In genomic region chr16:29198461-29198860, GRCm38 (mm10) we compare ENCODE assay signal across 10 mouse cellular contexts. TPM values are rescaled to one million over a fixed set of nuclear protein-coding genes. Genes with fewer than 3 reads are reported as not detected.
DNase-seq lines count a peak whose midpoint lies in the region; ATAC-seq and TF ChIP-seq lines count a peak whose summit lies in the region.
"Had no signal": no experiment of that assay in that cellular context is flagged by ENCODE, and none has a peak within 500 bp of the region (broad histone marks: within the 10 kb centered on the region; RNA-seq: fewer than 3 reads in every experiment).

No protein-coding gene starts in this region.

- ATAC-seq in hindbrain, embryonic 15.5 days (ENCODE audit: low FRiP score, low read depth): 0 out of 2 replicates have a peak, but pooled peaks have one; percentile 31
- no peak for ATAC-seq in hindbrain, embryonic 12.5 days (ENCODE audit: low FRiP score)
- peak; percentile 46; the same call in 1 of the 2 replicates for ATAC-seq in heart, embryonic 11.5 days (replicated peaks; ENCODE audit: insufficient number of reproducible peaks, low FRiP score, low TSS enrichment)
- no peak for ATAC-seq in limb, embryonic 15.5 days (ENCODE audit: insufficient number of reproducible peaks, low FRiP score, low TSS enrichment, low read depth)
- no peak for ATAC-seq in hindbrain, embryonic 11.5 days (ENCODE audit: low FRiP score)

- H3K4me3 ChIP-seq in hindbrain, embryonic 15.5 days: no peak overlapping the region
- no peak overlapping the region for H3K4me3 ChIP-seq in hindbrain, embryonic 12.5 days
- no peak overlapping the region for H3K4me3 ChIP-seq in heart, embryonic 11.5 days (ENCODE audit: low read depth, low read length)
- H3K4me3 ChIP-seq in limb, embryonic 15.5 days: no peak overlapping the region
- no peak overlapping the region for H3K4me3 ChIP-seq in hindbrain, embryonic 11.5 days (ENCODE audit: low read depth, low read length)

- H3K27ac ChIP-seq in hindbrain, embryonic 15.5 days (replicated peaks): no peak overlapping the region
- no peak overlapping the region for H3K27ac ChIP-seq in hindbrain, embryonic 12.5 days
- H3K27ac ChIP-seq in heart, embryonic 11.5 days (ENCODE audit: low read depth, low read length): 0 out of 2 replicates have a peak overlapping the region, but pooled peaks have one; percentile 7
- peak overlapping the region; percentile 7; the same call in 1 of the 2 replicates for H3K27ac ChIP-seq in limb, embryonic 15.5 days
- H3K27ac ChIP-seq in hindbrain, embryonic 11.5 days (ENCODE audit: low read depth, low read length): no peak overlapping the region
- H3K27ac ChIP-seq: macrophage had no signal

- no peak for TF ChIP-seq POLR2A in brain, embryonic 14.5 days (IDR thresholded peaks at IDR 0.05; ENCODE audit: borderline replicate concordance, extremely low read depth, insufficient read depth, insufficient read length, poor library complexity, severe bottlenecking)

- no peaks in the 10 kb centered on the region for H3K36me3 ChIP-seq in hindbrain, embryonic 15.5 days
- no peaks in the 10 kb centered on the region for H3K36me3 ChIP-seq in hindbrain, embryonic 12.5 days
- no peaks in the 10 kb centered on the region for H3K36me3 ChIP-seq in heart, embryonic 11.5 days (ENCODE audit: control insufficient read depth, insufficient read depth, low read length)
- H3K36me3 ChIP-seq in limb, embryonic 15.5 days: no peaks in the 10 kb centered on the region
- no peaks in the 10 kb centered on the region for H3K36me3 ChIP-seq in hindbrain, embryonic 11.5 days (ENCODE audit: control insufficient read depth, insufficient read depth, low read length)

- no peak for TF ChIP-seq CTCF in brain, embryonic 14.5 days (IDR thresholded peaks at IDR 0.05; ENCODE audit: borderline replicate concordance, extremely low read depth, insufficient read depth, insufficient read length)

- H3K27me3 ChIP-seq in hindbrain, embryonic 15.5 days: no peaks in the 10 kb centered on the region
- no peaks in the 10 kb centered on the region; the same call in 1 of the 2 replicates for H3K27me3 ChIP-seq in hindbrain, embryonic 12.5 days
- H3K27me3 ChIP-seq in heart, embryonic 11.5 days (ENCODE audit: control insufficient read depth, insufficient read depth, low read length): no peaks in the 10 kb centered on the region
- peaks cover 10% of the 10 kb centered on the region for H3K27me3 ChIP-seq in limb, embryonic 15.5 days
- H3K27me3 ChIP-seq in hindbrain, embryonic 11.5 days (ENCODE audit: control insufficient read depth, insufficient read depth, low read length): no peaks in the 10 kb centered on the region
- H3K27me3 ChIP-seq: CH12.LX had no signal

- peak; percentile 63 for DNase-seq in brain, embryonic 14.5 days (ENCODE audit: low read depth)
- no peak for DNase-seq in ovary, adult 18-20 months (ENCODE audit: low spot score)
- no peak for DNase-seq in adrenal gland, postnatal 14 days
- no peak for DNase-seq in hindbrain, embryonic 11.5 days (ENCODE audit: low spot score)

- 26% methylated on average over 5 of the region's 5 CpGs for WGBS in hindbrain, embryonic 15.5 days
- 29% methylated on average over 5 of the region's 5 CpGs for WGBS in hindbrain, embryonic 12.5 days
- WGBS in heart, embryonic 11.5 days (ENCODE audit: insufficient replicate concordance): 1% methylated on average over 5 of the region's 5 CpGs
- WGBS in limb, embryonic 15.5 days: 8% methylated on average over 5 of the region's 5 CpGs
- WGBS in hindbrain, embryonic 11.5 days: 22% methylated on average over 5 of the region's 5 CpGs

- H3K9me3 ChIP-seq in hindbrain, embryonic 15.5 days: no peaks in the 10 kb centered on the region
- H3K9me3 ChIP-seq in hindbrain, embryonic 12.5 days (replicated peaks): no peaks in the 10 kb centered on the region
- no peaks in the 10 kb centered on the region for H3K9me3 ChIP-seq in heart, embryonic 11.5 days (replicated peaks; ENCODE audit: control insufficient read depth, low read length)
- no peaks in the 10 kb centered on the region for H3K9me3 ChIP-seq in limb, embryonic 15.5 days
- no peaks in the 10 kb centered on the region for H3K9me3 ChIP-seq in hindbrain, embryonic 11.5 days (ENCODE audit: control insufficient read depth, low read length)

- no peak overlapping the region for H3K4me2 ChIP-seq in hindbrain, embryonic 15.5 days
- H3K4me2 ChIP-seq in hindbrain, embryonic 12.5 days (replicated peaks): no peak overlapping the region
- peak overlapping the region; percentile 9; the same call in 1 of the 2 replicates for H3K4me2 ChIP-seq in heart, embryonic 11.5 days
- no peak overlapping the region for H3K4me2 ChIP-seq in limb, embryonic 15.5 days
- no peak overlapping the region for H3K4me2 ChIP-seq in hindbrain, embryonic 11.5 days (replicated peaks; ENCODE audit: low read depth, low read length)

- H3K9ac ChIP-seq in hindbrain, embryonic 15.5 days: no peak overlapping the region
- no peak overlapping the region for H3K9ac ChIP-seq in hindbrain, embryonic 12.5 days
- H3K9ac ChIP-seq in heart, embryonic 11.5 days (ENCODE audit: low read depth, low read length): no peak overlapping the region
- H3K9ac ChIP-seq in limb, embryonic 15.5 days: no peak overlapping the region
- H3K9ac ChIP-seq in hindbrain, embryonic 11.5 days (ENCODE audit: low read depth, low read length): no peak overlapping the region

- peaks cover 9% of the 10 kb centered on the region; the same call in 1 of the 2 replicates for H3K4me1 ChIP-seq in hindbrain, embryonic 15.5 days (replicated peaks)
- peaks cover 7% of the 10 kb centered on the region for H3K4me1 ChIP-seq in hindbrain, embryonic 12.5 days
- H3K4me1 ChIP-seq in heart, embryonic 11.5 days (ENCODE audit: control insufficient read depth, insufficient read depth, low read length): peaks cover 13% of the 10 kb centered on the region
- peaks cover 10% of the 10 kb centered on the region; the same call in 1 of the 2 replicates for H3K4me1 ChIP-seq in limb, embryonic 15.5 days
- H3K4me1 ChIP-seq in hindbrain, embryonic 11.5 days (replicated peaks; ENCODE audit: control insufficient read depth, insufficient read depth, low read length): no peaks in the 10 kb centered on the region; the same call in 1 of the 2 replicates

RNA-seq across cellular contexts. Expression of gene Hrasls, which starts 11.0 kb away (rescaled TPM):
- polyA plus RNA-seq in hindbrain, embryonic 15.5 days (2015; fragmentation: Nextera tagmentation; extraction: Ambion mirVana): 4.0 and 4.6 TPM in 2 replicates
- 2.2 and 2.5 TPM in 2 replicates for polyA plus RNA-seq in hindbrain, embryonic 12.5 days (2016; fragmentation: Nextera tagmentation; extraction: Ambion mirVana)
- 2.5 and 3.0 TPM in 2 replicates for polyA plus RNA-seq in brain, embryonic 14.5 days (2012; rRNA removed)
- 4.7 and 5.7 TPM in 2 replicates for polyA plus RNA-seq in heart, embryonic 11.5 days (2014; fragmentation: Nextera tagmentation; extraction: Ambion mirVana)
- 1.2 and 2.3 TPM in 2 replicates for polyA plus RNA-seq in limb, embryonic 15.5 days (2015; fragmentation: Nextera tagmentation; extraction: Ambion mirVana)
- total RNA-seq in adrenal gland, postnatal 14 days (2021): 1.0 TPM in 2 replicates
- polyA plus RNA-seq in hindbrain, embryonic 11.5 days (2014; fragmentation: Nextera tagmentation; extraction: Ambion mirVana): 1.4 and 1.5 TPM in 2 replicates
- total RNA-seq: CH12.LX had no signal
- polyA plus RNA-seq: macrophage had no signal

Comparison
In these comparisons a context has a peak if more than half of its experiments do, and no peak if none do; other contexts are left out.
1. ATAC-seq: peak in hindbrain, embryonic 15.5 days (single experiment) and heart, embryonic 11.5 days (single experiment); none in hindbrain, embryonic 12.5 days (single experiment), limb, embryonic 15.5 days (single experiment) and hindbrain, embryonic 11.5 days (single experiment).
2. H3K27ac ChIP-seq: peak in heart, embryonic 11.5 days (single experiment) and limb, embryonic 15.5 days (single experiment); none in hindbrain, embryonic 15.5 days (single experiment), hindbrain, embryonic 12.5 days (single experiment) and hindbrain, embryonic 11.5 days (single experiment).